Mouse (Mus musculus): Measurements from ENCODE around the gene Hoxb3. TPM values are rescaled to one million over a fixed set of nuclear protein-coding genes. Genes with fewer than 3 reads are reported as not detected.

Gene Hoxb3
- polyA plus RNA-seq, 1 experiment, result not detected

DNA sequence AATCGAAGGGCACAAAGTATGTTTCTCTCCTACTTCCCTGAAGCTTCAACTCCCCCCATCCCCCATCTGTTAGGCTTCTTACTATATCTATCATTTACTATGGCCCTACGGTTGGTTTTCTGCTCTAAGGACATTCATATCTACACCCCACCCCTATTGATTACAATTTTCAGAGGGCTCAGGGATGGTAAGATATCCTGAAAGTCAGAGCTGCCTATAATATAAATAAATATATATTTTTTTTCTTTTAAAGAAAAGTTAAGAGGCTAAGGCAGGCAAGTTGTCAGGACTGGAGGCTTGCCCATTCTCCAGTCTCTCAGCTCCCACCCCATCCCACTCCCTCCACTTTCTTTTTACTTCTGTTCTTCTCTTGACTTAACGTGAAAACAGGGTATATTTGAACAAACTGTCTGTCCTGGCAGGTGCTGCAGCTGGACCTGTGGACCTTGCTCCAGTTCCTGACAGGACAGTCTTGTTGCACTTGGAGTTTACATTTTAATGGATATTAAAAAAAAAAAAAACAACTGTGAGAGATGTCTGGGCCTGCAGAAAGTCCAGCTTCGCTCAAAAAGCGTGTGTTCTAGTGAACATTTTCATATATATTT, 23.9 kb downstream of the Hoxb3 start:
- Histone ChIP-seq H3K4me3 (ENCODE audit: insufficient read depth, low read depth, low read length) (no peak overlapping the region), H3K27ac (ENCODE audit: insufficient read depth, low read depth, low read length) (no peak overlapping the region), H3K4me1 (ENCODE audit: control insufficient read depth, insufficient read depth, low read length) (peaks cover 3% of the 10 kb centered on the region; the same call in 1 of the 2 replicates)
- no peak for TF ChIP-seq CTCF (IDR thresholded peaks at IDR 0.05; ENCODE audit: insufficient read depth, low read depth, low read length)
- no peak for TF ChIP-seq POLR2A (IDR thresholded peaks at IDR 0.05; ENCODE audit: insufficient read depth, low read depth, low read length)
- 9% methylated on average over 5 of the region's 5 CpGs for WGBS

DNA sequence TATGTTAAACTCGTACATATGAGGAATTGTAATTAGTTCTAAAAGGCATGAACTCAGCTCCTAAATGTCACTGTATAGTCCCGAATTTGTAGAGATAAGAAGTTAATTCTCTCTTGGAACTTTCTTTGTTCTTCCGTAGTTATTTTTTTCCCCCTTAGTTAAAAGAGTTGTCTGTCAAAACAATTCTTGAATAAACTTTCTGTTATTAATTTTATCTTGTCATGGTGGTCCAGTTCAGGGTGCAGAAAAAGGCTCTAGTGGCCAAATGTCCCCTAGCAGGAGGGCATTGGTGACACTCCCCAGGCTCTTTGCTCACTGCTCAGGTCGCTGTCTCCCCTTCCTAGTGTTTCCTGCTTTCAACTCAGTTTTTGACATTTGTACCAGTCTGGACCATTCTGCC, 24.6 kb downstream of the Hoxb3 start:
- no peak for TF ChIP-seq POLR2A (IDR thresholded peaks at IDR 0.05; ENCODE audit: insufficient read depth, low read depth, low read length)
- TF ChIP-seq CTCF (IDR thresholded peaks at IDR 0.05; ENCODE audit: insufficient read depth, low read depth, low read length), result no peak
- WGBS, result 7% methylated on average over 4 of the region's 4 CpGs
- no peak overlapping the region for H3K27ac ChIP-seq (ENCODE audit: insufficient read depth, low read depth, low read length)
- no peak overlapping the region for H3K4me3 ChIP-seq (ENCODE audit: insufficient read depth, low read depth, low read length)
- peaks cover 3% of the 10 kb centered on the region; the same call in 1 of the 2 replicates for H3K4me1 ChIP-seq (ENCODE audit: control insufficient read depth, insufficient read depth, low read length)

DNA sequence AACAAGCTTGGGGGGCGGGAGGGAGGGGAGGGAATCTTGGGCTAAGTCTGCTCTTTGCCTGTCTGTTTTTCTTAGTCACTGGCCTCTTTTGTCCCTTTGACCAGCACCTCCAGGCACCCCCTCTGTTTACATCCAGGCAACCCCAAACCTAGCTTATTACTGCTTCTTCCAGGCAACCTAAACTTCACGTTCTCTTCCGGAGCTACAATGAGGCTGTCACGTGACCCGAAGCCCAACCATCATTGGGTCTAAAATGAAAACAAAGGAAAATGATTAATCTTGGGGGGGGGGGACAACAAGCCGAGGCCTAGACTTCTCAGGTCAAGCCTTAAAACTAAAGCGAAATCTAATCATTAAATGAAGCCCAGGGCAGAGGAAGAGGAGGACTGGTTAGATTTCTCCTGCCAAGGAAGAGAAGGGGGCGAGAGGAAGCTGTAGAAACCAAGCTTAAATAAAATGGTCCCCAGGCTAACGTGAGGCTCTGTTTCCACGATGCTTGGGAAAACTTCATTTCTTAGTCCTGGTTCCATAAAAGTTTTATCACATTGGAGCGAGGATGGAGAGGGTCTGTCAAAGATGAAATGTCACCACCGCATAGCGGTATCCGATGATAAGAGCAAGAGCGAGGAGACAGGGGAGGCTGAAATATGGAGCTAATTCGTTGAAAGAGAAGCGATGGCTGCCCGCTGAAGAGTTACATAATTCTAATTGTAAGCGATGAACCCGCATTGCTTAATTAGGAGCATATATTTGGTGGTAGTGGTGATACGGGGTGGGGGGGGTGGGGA, 25.2 kb downstream of the Hoxb3 start:
- no peak overlapping the region for H3K4me3 ChIP-seq (ENCODE audit: insufficient read depth, low read depth, low read length)
- no peak overlapping the region for H3K27ac ChIP-seq (ENCODE audit: insufficient read depth, low read depth, low read length)
- TF ChIP-seq CTCF (IDR thresholded peaks at IDR 0.05; ENCODE audit: insufficient read depth, low read depth, low read length) (no peak), POLR2A (IDR thresholded peaks at IDR 0.05; ENCODE audit: insufficient read depth, low read depth, low read length) (no peak)
- WGBS, result 6% methylated on average over 21 of the region's 21 CpGs
- H3K4me1 ChIP-seq (ENCODE audit: control insufficient read depth, insufficient read depth, low read length), result peaks cover 3% of the 10 kb centered on the region; the same call in 1 of the 2 replicates

DNA sequence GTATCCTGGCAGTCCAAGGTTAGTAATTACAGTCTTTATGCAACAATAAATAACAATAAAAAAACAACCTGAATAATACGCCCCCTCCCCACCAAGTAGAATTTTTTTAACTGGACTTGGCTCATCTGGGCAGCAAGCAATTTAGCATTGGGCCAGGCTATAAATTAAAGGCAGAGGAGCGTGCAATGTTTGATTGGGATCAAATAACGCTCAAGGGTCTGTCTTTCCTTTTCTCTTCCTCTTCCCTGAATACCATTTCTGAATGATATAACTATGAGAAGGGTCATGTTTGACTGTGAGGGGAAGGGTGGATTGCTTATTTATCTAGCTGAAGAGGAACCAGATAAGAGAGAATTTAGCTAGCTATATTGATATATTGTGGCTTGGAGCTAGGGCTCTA, 25.9 kb downstream of the Hoxb3 start:
- no peak overlapping the region for H3K4me3 ChIP-seq (ENCODE audit: insufficient read depth, low read depth, low read length)
- TF ChIP-seq CTCF (IDR thresholded peaks at IDR 0.05; ENCODE audit: insufficient read depth, low read depth, low read length) (no peak), POLR2A (IDR thresholded peaks at IDR 0.05; ENCODE audit: insufficient read depth, low read depth, low read length) (no peak)
- WGBS, result 9% methylated on average over 3 of the region's 3 CpGs
- H3K4me1 ChIP-seq (ENCODE audit: control insufficient read depth, insufficient read depth, low read length), result peaks cover 3% of the 10 kb centered on the region; the same call in 1 of the 2 replicates
- no peak overlapping the region for H3K27ac ChIP-seq (ENCODE audit: insufficient read depth, low read depth, low read length)

DNA sequence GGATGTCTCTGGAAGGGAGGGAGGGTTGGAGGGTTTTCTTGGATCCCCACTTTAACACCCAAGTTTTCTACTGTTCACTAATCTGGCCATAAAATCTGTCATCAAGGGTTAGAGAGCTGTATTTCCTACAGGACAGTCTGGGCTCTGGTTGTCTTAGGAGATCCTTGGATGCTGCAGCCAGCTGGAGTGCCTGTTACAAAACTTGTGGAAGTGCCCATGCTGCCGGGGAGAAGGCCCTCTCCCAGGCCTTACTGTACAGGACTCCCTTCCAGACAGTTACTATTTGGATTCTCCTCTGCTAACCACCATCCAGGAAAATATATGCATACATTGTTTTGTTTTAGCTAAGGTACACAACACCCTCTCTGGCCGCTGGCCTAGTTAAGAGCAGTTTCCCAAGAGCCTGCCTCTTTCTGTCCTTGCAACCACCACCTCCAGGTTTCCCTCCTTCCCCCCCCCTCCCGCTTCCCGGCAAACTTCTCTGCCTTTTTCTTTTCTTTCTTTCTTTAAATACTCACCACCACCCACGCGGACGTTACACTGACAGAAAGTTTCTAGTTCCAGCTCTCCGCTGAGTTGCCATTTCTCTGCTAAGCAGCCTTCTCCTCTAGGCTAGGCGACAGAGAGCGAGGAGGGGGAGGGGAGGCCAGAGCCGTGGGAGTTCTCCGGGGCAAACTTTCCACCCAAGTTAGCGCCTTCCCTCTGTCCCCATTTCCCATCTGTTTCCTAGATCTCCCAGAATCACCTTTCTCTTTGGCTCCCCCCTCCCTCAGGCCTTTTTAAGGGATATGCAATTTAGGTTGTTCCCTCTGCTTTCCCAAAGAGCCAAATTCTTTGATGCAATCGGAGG, 26.6 kb downstream of the Hoxb3 start:
- 15% methylated on average over 14 of the region's 14 CpGs for WGBS
- peaks cover 3% of the 10 kb centered on the region; the same call in 1 of the 2 replicates for H3K4me1 ChIP-seq (ENCODE audit: control insufficient read depth, insufficient read depth, low read length)
- H3K27ac ChIP-seq (ENCODE audit: insufficient read depth, low read depth, low read length), result no peak overlapping the region
- H3K4me3 ChIP-seq (ENCODE audit: insufficient read depth, low read depth, low read length), result no peak overlapping the region
- TF ChIP-seq CTCF (IDR thresholded peaks at IDR 0.05; ENCODE audit: insufficient read depth, low read depth, low read length) (no peak), POLR2A (IDR thresholded peaks at IDR 0.05; ENCODE audit: insufficient read depth, low read depth, low read length) (no peak)

DNA sequence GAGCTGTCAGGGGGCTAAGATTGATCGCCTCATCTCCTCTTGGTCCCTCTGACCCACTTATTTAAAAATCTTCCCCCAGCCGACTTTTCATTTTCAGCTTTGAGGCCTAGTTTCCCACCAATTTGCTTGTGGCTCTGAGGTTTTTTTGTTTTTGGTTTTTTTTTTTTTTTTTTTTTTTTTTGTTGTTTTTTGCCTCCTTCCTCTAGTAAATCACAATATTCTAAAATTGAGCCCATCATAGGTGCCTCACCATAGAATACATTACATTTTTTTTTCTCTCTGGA, 27.2 kb downstream of the Hoxb3 start, which contains the start of gene Hoxb2:
Hoxb2 (plus strand) TSS at position 185 of the 284 bp plus-strand sequence.
- peaks cover 3% of the 10 kb centered on the region; the same call in 1 of the 2 replicates for H3K4me1 ChIP-seq (ENCODE audit: control insufficient read depth, insufficient read depth, low read length)
- TF ChIP-seq POLR2A (IDR thresholded peaks at IDR 0.05; ENCODE audit: insufficient read depth, low read depth, low read length) (no peak), CTCF (IDR thresholded peaks at IDR 0.05; ENCODE audit: insufficient read depth, low read depth, low read length) (no peak)
- WGBS, result 28% methylated on average over 2 of the region's 2 CpGs

DNA sequence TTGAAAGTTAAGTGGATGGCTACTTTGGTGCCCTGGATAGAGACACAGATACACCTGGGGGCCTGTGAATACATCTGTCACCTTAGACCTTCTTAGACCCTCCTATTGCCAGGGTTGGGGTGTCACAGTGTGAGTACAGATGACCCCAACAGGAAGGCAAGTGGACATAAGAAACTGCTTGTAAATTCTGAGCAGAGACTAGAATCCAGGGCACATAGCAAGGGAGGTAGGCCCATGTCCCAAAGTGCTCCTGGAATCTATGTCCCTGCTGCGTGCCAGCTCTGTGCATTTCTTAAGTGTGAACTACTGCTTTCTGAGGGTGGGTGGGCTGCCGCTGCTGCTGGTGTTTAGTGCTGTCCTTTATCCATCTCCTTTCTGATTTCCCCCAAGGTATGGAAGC, 27.7 kb downstream of the Hoxb3 start:
- 37% methylated on average over 2 of the region's 2 CpGs for WGBS
- Histone ChIP-seq H3K27ac (ENCODE audit: insufficient read depth, low read depth, low read length) (no peak overlapping the region), H3K4me3 (ENCODE audit: insufficient read depth, low read depth, low read length) (no peak overlapping the region), H3K4me1 (ENCODE audit: control insufficient read depth, insufficient read depth, low read length) (no peaks in the 10 kb centered on the region)
- TF ChIP-seq CTCF (IDR thresholded peaks at IDR 0.05; ENCODE audit: insufficient read depth, low read depth, low read length), result no peak
- TF ChIP-seq POLR2A (IDR thresholded peaks at IDR 0.05; ENCODE audit: insufficient read depth, low read depth, low read length), result no peak

More for the DNA sequence above, 27.2 kb downstream of the Hoxb3 start, which contains the start of gene Hoxb2:
- H3K27ac ChIP-seq (ENCODE audit: insufficient read depth, low read depth, low read length), result no peak within 1 kb of the TSS
- H3K4me3 ChIP-seq (ENCODE audit: insufficient read depth, low read depth, low read length), result no peak within 1 kb of the TSS

DNA sequence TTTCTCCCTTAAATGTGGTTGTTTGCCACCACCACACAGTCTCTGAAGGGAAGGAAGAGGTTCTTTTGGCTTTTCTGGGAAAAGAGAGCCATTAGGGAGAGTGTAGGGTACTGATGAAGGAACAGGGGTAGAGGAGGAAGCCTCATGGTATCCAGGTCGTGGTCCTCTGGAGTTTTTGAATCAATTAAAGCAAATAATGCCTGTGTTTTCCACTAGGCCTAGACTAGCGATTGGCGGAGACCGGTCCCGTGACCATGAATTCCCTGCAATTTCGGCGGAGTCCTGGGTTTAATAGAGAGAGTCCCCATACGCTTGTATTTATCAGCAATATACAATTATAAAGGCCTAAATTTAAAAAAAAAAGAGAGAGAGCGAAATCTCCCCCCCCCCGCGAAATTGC, 28.2 kb downstream of the Hoxb3 start:
- H3K27ac ChIP-seq (ENCODE audit: insufficient read depth, low read depth, low read length), result no peak overlapping the region
- H3K4me3 ChIP-seq (ENCODE audit: insufficient read depth, low read depth, low read length), result no peak overlapping the region
- no peaks in the 10 kb centered on the region for H3K4me1 ChIP-seq (ENCODE audit: control insufficient read depth, insufficient read depth, low read length)
- TF ChIP-seq CTCF (IDR thresholded peaks at IDR 0.05; ENCODE audit: insufficient read depth, low read depth, low read length), result no peak
- no peak for TF ChIP-seq POLR2A (IDR thresholded peaks at IDR 0.05; ENCODE audit: insufficient read depth, low read depth, low read length)
- 9% methylated on average over 11 of the region's 11 CpGs for WGBS
